Mouse (Mus musculus) liver, embryonic 16.5 days (tissue): ENCODE data around the gene Vps36. TPM values are rescaled to one million over a fixed set of nuclear protein-coding genes. Genes with fewer than 3 reads are reported as not detected.

Experiments
- ATAC-seq: fragments of 200-750 bp; cut with Nextera tagmentation; 2 replicates; pipeline ENCODE4 v1.8.0; 2017; ENCODE audit warnings: low read depth, mild to moderate bottlenecking, moderate number of reproducible peaks, moderate library complexity
- H3K27ac ChIP-seq: fragments of 300-500 bp; sonication (generic); 2 replicates; pipeline ENCODE4 v1.5.1; 2014; ENCODE audit warnings: mild to moderate bottlenecking, low read length
- H3K27me3 ChIP-seq: fragments of 300-500 bp; sonication (generic); 2 replicates; pipeline ENCODE4 v1.6.1; 2014; ENCODE audit warnings: low read depth, low read length, mixed read lengths; ENCODE audit not compliant: control insufficient read depth, insufficient read depth
- H3K36me3 ChIP-seq: fragments of 300-500 bp; sonication (generic); 2 replicates; pipeline ENCODE4 v1.6.1; 2014; ENCODE audit warnings: mild to moderate bottlenecking; ENCODE audit not compliant: control insufficient read depth, insufficient read depth
- H3K4me1 ChIP-seq: fragments of 300-500 bp; sonication (generic); 2 replicates; pipeline ENCODE4 v1.6.1; 2014; ENCODE audit warnings: low read depth, low read length, mixed read lengths; ENCODE audit not compliant: control insufficient read depth
- H3K4me2 ChIP-seq: fragments of 300-500 bp; sonication (generic); 2 replicates; pipeline ENCODE4 v1.6.1; 2014; ENCODE audit warnings: low read depth, low read length, mixed read lengths
- H3K4me3 ChIP-seq: fragments of 300-500 bp; sonication (generic); 2 replicates; pipeline ENCODE4 v1.5.1; 2014; ENCODE audit warnings: low read depth, mild to moderate bottlenecking, low read length
- H3K9ac ChIP-seq: fragments of 300-500 bp; sonication (generic); 2 replicates; pipeline ENCODE4 v1.6.1; 2014; ENCODE audit warnings: low read depth, low read length
- H3K9me3 ChIP-seq: fragments of 300-500 bp; sonication (generic); replicated peaks from 2 replicates; pipeline ENCODE4 v1.6.1; 2016; ENCODE audit warnings: low read length; ENCODE audit not compliant: control insufficient read depth
- whole genome bisulfite sequencing: fragments of 180-500 bp; shearing (Covaris S2); extraction: QIAGEN DNeasy Blood & Tissue Kit; methylation state at CpG from one replicate; pipeline ENCODE4 v1.1.7; 2014; ENCODE audit not compliant: insufficient replicate concordance; 5-methylcytosine and 5-hydroxymethylcytosine counted together
- polyA plus RNA-seq: library from polyadenylated mRNA; unstranded; fragments of >200 nt; fragmentation: Nextera tagmentation; extraction: Ambion mirVana; gene quantifications from 2 replicates; pipeline ENCODE4 v1.2.1, GENCODE M21; 2015

The Vps36 gene
- polyA plus RNA-seq, result 7.5 and 7.6 TPM in 2 replicates

DNA sequence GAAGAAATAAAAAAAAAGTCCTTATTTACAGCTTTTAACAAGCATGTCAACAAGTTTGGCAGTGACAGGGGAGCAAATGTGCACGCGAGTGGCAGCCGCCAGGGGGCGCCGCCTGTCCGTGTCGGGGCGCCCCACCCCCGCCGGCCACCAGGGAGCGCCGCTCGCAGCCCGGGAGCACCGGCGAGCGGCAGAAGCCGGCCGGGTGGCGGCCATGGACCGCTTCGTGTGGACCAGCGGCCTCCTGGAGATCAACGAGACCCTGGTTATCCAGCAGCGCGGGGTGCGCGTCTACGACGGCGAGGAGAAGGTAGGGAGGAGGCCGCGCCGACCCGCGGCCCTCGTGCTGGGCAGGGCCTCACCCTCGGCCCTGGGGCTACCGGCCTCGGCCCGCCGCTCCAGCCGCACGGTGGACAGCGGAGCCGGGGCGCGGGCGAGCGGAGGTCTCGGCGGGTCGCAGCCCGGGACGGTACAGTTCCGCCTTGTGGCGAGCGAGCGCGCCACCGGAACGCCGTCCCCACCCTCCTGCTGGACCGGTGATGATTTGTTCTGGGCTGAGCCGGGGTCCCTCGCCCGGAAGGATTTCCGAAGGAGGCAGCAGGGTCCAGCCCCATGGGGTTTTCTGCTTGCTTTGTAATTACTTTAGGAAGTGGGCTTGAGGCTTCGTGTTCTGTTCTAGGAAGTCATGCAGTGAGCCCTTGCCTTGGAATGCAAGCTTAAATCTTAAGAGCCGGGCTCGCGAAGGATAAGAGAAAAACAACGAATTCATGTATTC lies at the start of gene Vps36:
TSS of gene Vps36 (plus strand) at position 150 of the 772 bp plus-strand sequence.
- Histone ChIP-seq H3K36me3 (no peaks in the 10 kb centered on the region), H3K27ac (peak within 1 kb of the TSS; percentile 90), H3K4me3 (peak within 1 kb of the TSS; percentile 92), H3K4me1 (peaks cover 7% of the 10 kb centered on the region), H3K9me3 (no peaks in the 10 kb centered on the region), H3K27me3 (no peaks in the 10 kb centered on the region), H3K9ac (peak within 1 kb of the TSS; percentile 94), H3K4me2 (peak within 1 kb of the TSS; percentile 92)
- peak; percentile 92 for ATAC-seq
- under 1% methylated on average over 73 of the region's 73 CpGs for WGBS

DNA sequence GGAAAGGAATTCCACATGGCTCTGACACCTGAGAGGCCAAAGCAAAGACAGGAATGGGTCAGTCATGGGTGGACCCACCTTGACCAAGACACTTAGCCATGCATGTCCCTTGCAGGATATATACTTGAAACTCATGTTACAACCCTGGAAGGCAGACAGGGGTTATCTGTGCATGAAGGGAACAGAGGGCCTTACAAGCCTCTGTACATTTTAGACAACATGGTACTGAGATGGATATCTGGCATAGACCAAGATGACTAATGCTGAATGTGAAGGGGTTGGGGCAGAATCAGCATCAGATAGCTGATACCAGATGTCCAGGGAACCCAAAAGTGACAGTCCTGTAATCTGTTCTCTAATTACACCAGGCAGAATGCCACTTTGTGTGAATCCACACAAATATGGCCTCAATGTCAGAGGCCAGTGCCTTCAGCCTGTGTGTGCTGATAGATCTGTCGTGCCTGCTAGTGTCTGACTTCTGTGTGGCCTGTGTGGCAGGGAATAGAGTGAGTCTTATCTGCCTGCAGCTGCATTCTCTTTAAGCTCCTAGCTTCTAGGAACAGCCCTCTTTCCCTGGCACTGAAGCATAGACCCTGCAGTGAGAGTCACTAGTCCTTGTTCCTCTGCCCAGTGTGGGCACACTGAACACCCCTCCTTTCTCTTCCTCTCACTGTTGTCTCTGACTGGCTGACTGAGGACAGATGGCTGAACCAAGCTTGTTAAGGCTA lies 48.7 kb upstream of the Vps36 start:
- no peak overlapping the region for H3K4me2 ChIP-seq
- H3K4me3 ChIP-seq, result no peak overlapping the region
- H3K27me3 ChIP-seq, result no peaks in the 10 kb centered on the region
- H3K27ac ChIP-seq, result no peak overlapping the region
- ATAC-seq, result peak; percentile 71
- no peaks in the 10 kb centered on the region for H3K36me3 ChIP-seq
- H3K9me3 ChIP-seq, result no peaks in the 10 kb centered on the region
- H3K4me1 ChIP-seq, result no peaks in the 10 kb centered on the region; the same call in none of the 2 replicates
- H3K9ac ChIP-seq, result no peak overlapping the region
- 29% methylated on average over 1 of the region's 1 CpGs for WGBS

DNA sequence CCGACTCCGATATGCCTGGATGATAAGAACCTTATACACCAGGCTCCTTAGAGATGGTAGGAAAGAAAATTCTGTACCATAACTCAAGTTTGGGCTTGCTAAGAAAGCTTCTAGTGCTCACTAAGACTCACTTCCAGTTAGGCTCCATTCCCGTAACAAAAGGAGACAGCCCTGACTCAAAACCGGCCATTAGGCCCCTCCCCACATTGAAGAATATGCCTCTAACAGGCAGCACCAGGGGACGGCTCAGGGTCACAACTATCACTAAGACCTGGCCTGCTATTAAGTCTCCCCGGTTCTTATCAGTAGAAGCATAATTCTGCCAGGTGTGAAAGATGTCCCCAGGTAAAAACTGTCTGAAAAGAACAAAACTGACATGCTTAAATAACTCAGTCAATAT lies 46.8 kb upstream of the Vps36 start:
- Histone ChIP-seq H3K9me3 (no peaks in the 10 kb centered on the region), H3K27me3 (no peaks in the 10 kb centered on the region), H3K27ac (no peak overlapping the region), H3K9ac (no peak overlapping the region), H3K4me1 (no peaks in the 10 kb centered on the region; the same call in none of the 2 replicates), H3K4me2 (no peak overlapping the region), H3K36me3 (no peaks in the 10 kb centered on the region), H3K4me3 (no peak overlapping the region)
- 71% methylated on average over 6 of the region's 6 CpGs for WGBS
- no peak for ATAC-seq

DNA sequence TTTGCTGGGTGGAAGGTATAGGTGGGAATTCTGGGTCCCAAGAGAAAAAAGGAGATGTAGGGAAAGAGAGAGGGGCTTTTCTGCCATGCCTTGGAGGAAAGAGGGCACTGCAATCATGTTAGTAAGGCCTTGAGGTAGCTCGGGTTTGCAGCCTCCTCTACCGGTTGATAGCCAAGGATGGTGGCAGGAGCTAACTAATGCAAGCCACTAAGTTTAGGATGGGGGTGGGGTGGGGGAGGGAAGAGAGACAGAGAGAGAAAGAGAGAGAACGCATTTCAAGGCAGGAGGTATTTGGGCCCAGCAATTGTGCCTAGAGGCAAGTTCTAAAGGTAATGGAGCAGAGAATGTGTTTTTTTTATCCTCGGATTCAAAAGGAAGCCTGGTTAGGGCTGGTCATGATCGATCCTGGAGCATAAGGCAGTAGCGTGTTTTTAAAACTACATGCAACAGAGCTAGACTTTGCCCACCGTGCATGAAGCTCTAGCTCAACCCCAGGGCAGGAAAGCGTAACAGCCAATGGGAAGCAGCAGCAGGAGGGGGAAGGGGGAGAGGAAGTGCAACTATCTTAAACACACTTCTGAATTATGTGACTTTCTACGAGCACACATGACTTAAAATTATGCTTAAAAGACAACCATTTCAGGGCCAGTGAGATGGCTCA lies 44.8 kb upstream of the Vps36 start:
- WGBS, result 60% methylated on average over 9 of the region's 9 CpGs
- H3K4me3 ChIP-seq, result no peak overlapping the region
- no peaks in the 10 kb centered on the region for H3K9me3 ChIP-seq

DNA sequence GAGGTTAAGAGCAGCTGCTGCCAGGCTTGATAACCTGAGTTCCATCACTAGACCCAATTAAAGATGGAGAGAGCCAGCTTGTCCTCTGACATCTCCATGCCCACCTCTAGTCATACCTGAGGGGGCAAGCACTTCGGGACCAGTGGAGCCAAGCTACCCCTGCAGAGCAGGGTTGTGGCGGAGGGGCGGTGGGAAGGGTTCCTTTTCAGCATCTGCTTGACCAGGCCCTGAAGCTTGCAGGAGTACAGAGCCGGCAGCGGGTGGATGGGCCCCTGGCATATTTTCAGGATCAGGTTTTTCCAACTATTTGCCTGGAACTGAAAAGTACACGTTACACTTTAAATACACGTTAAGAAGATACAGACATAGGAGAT lies 44.3 kb upstream of the Vps36 start:
- Histone ChIP-seq H3K9me3 (no peaks in the 10 kb centered on the region), H3K9ac (no peak overlapping the region), H3K27ac (no peak overlapping the region), H3K36me3 (no peaks in the 10 kb centered on the region), H3K27me3 (no peaks in the 10 kb centered on the region), H3K4me2 (no peak overlapping the region), H3K4me1 (no peaks in the 10 kb centered on the region; the same call in none of the 2 replicates), H3K4me3 (no peak overlapping the region)
- no peak for ATAC-seq
- 78% methylated on average over 7 of the region's 7 CpGs for WGBS

More for the DNA sequence above, 44.8 kb upstream of the Vps36 start:
- Histone ChIP-seq H3K36me3 (no peaks in the 10 kb centered on the region), H3K27me3 (no peaks in the 10 kb centered on the region), H3K27ac (no peak overlapping the region), H3K4me2 (no peak overlapping the region), H3K4me1 (no peaks in the 10 kb centered on the region; the same call in none of the 2 replicates), H3K9ac (no peak overlapping the region)
- no peak for ATAC-seq

DNA sequence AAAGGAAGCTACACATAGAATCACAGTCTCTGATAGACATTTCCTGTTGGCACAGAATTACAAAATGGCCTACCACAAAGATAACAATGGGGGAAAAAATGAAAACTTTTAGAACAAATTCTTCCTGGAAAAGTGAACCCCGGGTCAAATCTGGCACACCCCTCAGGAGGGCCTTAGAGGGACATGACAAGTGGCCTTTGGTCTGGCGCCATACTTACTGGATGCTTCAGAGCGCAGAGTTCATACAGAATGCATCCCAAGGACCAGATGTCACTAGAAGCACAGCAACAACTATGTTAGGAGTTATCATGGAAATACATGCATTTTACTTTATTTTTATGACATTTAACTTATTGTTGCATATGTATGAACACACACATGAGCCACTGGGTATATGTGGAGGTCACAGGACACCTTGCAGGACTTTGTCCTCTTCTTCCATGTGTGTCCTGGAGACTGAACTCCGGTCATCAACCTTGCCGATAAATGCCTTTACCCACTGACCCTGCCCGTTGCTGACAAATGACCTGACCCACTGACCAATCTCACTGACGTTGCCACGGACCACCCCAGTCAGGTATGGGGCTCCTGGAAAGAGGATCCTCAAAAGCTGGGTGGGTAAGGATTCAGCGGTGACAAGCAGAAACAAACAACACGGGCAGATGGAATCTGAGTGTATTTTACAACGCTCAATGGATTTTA lies 42.8 kb upstream of the Vps36 start:
- no peak overlapping the region for H3K9ac ChIP-seq
- no peak overlapping the region for H3K27ac ChIP-seq
- ATAC-seq, result no peak
- H3K36me3 ChIP-seq, result no peaks in the 10 kb centered on the region
- WGBS, result 80% methylated on average over 11 of the region's 11 CpGs
- H3K27me3 ChIP-seq, result no peaks in the 10 kb centered on the region
- no peak overlapping the region for H3K4me2 ChIP-seq
- no peak overlapping the region for H3K4me3 ChIP-seq
- H3K9me3 ChIP-seq, result no peaks in the 10 kb centered on the region
- no peaks in the 10 kb centered on the region for H3K4me1 ChIP-seq

DNA sequence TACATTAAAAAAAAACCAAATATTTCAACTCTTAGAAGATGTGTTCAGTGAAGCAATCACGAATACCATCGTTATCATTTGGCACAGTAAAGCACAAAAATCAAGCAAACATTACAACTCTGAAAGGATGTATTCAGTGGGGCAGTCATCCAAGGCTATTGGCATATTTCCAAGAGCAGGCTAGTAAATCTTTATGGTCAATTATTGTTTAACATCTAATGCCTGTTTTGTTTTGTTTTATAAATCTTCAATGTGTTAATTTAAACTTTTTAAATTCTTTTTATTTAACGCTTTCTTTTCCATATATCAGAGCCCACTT lies 42.3 kb upstream of the Vps36 start:
- H3K4me1 ChIP-seq, result no peaks in the 10 kb centered on the region
- no peak overlapping the region for H3K4me2 ChIP-seq
- H3K9ac ChIP-seq, result no peak overlapping the region
- no peak overlapping the region for H3K27ac ChIP-seq
- WGBS, result 69% methylated on average over 3 of the region's 3 CpGs
- no peak for ATAC-seq
- no peaks in the 10 kb centered on the region for H3K9me3 ChIP-seq
- H3K27me3 ChIP-seq, result no peaks in the 10 kb centered on the region
- H3K36me3 ChIP-seq, result no peaks in the 10 kb centered on the region
- H3K4me3 ChIP-seq, result no peak overlapping the region

DNA sequence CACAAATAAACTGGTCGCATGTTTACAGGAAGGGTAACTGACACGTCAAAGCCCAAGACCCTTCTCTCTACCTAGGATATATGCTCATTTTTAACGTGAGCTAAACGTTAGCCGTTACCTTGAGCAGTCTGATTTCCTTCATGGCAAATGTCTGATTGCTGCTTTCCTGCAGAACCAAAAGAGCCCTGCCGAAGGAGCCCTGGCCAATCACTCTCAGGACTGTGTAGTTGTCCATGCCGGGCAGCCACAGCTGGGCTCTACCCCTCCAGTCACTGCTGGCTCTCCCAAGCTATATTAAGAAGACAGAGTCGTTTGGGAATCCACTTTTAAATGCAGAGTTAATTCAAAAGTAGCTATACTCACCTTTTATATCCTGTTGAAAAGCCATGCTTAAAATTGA lies 30.4 kb upstream of the Vps36 start:
- H3K27me3 ChIP-seq, result no peaks in the 10 kb centered on the region
- no peaks in the 10 kb centered on the region for H3K9me3 ChIP-seq
- no peak overlapping the region for H3K9ac ChIP-seq
- peaks cover 12% of the 10 kb centered on the region for H3K4me1 ChIP-seq
- ATAC-seq, result no peak
- H3K27ac ChIP-seq, result no peak overlapping the region
- no peak overlapping the region for H3K4me2 ChIP-seq
- no peak overlapping the region for H3K4me3 ChIP-seq
- 77% methylated on average over 8 of the region's 8 CpGs for WGBS
- no peaks in the 10 kb centered on the region for H3K36me3 ChIP-seq
